Mouse (Mus musculus): ENCODE results near the gene Zbtb37. TPM values are rescaled to one million over a fixed set of nuclear protein-coding genes. Genes with fewer than 3 reads are reported as not detected.

The Zbtb37 gene
- polyA plus RNA-seq, 1 experiment = 3.9 TPM

DNA sequence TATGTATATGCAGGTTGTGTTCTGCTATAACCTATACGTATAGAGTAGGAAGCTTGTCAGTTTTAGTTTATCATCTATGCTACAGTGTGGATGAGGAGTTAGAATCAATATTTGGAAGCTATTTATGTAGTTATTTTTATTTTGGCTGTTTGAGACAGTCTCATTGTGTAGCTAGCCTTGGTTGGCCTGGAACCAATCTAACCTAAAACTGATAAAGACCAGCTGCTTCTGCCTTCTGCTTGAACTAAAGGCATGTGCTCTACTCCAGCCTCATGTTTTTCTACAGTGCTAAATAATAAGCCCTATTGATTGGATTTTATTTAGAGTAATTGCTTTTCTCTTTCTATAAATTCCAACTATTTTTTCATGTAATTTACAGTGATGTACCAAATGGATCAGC lies 67.4 kb downstream of the Zbtb37 start:
- no peak for DNase-seq
- Histone ChIP-seq H3K27ac (ENCODE audit: control insufficient read depth, insufficient read depth, low read length) (no peak overlapping the region), H3K4me1 (replicated peaks; ENCODE audit: control insufficient read depth, insufficient read depth, low read length) (no peaks in the 10 kb centered on the region), H3K36me3 (ENCODE audit: control insufficient read depth, insufficient read depth, low read length) (peaks cover 84% of the 10 kb centered on the region), H3K27me3 (ENCODE audit: control insufficient read depth, insufficient read depth, low read length) (no peaks in the 10 kb centered on the region), H3K4me3 (ENCODE audit: control insufficient read depth, insufficient read depth, low read length) (no peak overlapping the region)
- 91% methylated on average over 1 of the region's 1 CpGs for WGBS
- no peak for TF ChIP-seq CTCF (IDR thresholded peaks at IDR 0.05; ENCODE audit: borderline replicate concordance, control insufficient read depth, extremely low read depth, insufficient read depth, low read length, poor library complexity)
- no peak for TF ChIP-seq POLR2A (IDR thresholded peaks at IDR 0.05; ENCODE audit: control insufficient read depth, extremely low read depth, insufficient read depth, low read length, poor library complexity)

DNA sequence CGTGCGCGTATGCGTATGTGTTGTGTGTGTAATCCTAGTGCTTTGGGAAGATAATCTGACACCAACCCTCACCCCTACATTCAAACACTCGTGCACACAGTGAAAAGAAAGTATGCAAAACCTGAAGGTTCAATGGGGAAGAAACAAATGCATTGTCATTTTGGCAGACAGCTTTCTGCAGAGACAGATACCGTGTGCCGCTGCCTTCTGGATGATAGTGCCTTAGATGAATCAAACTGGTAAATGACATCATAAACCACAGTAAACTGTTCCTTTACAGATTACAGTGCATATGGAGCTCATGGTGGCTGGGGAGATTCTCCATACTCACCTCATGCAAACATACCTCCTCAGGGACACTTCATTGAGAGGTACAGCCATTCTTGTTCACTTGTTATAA lies 71.5 kb downstream of the Zbtb37 start:
- Histone ChIP-seq H3K27ac (ENCODE audit: control insufficient read depth, insufficient read depth, low read length) (no peak overlapping the region), H3K36me3 (ENCODE audit: control insufficient read depth, insufficient read depth, low read length) (peaks cover 87% of the 10 kb centered on the region), H3K27me3 (ENCODE audit: control insufficient read depth, insufficient read depth, low read length) (no peaks in the 10 kb centered on the region), H3K4me3 (ENCODE audit: control insufficient read depth, insufficient read depth, low read length) (no peak overlapping the region), H3K4me1 (replicated peaks; ENCODE audit: control insufficient read depth, insufficient read depth, low read length) (no peaks in the 10 kb centered on the region)
- no peak for DNase-seq
- WGBS = 96% methylated on average over 7 of the region's 7 CpGs
- no peak for TF ChIP-seq CTCF (IDR thresholded peaks at IDR 0.05; ENCODE audit: borderline replicate concordance, control insufficient read depth, extremely low read depth, insufficient read depth, low read length, poor library complexity)
- no peak for TF ChIP-seq POLR2A (IDR thresholded peaks at IDR 0.05; ENCODE audit: control insufficient read depth, extremely low read depth, insufficient read depth, low read length, poor library complexity)

Other genes starting within 250 kb of the Zbtb37 start
- gene Rabgap1l, start 241.6 kb downstream of the Zbtb37 start, polyA plus RNA-seq (2012; rRNA removed) = 53.3 and 56.5 TPM in 2 replicates
- 36.6 and 41.2 TPM in 2 replicates for gene Rc3h1, start 128.4 kb downstream of the Zbtb37 start, polyA plus RNA-seq (2012; rRNA removed)
- 3.5 and 11.1 TPM in 2 replicates for gene Serpinc1, start 56.3 kb downstream of the Zbtb37 start, polyA plus RNA-seq (2012; rRNA removed)
- gene Dars2, start 35.8 kb upstream of the Zbtb37 start, polyA plus RNA-seq (2012; rRNA removed) = 11.1 and 13.6 TPM in 2 replicates
- gene Cenpl, start 35.9 kb upstream of the Zbtb37 start, polyA plus RNA-seq (2012; rRNA removed) = 9.5 and 10.2 TPM in 2 replicates
- 19.1 and 19.3 TPM in 2 replicates for gene Klhl20, start 96.7 kb upstream of the Zbtb37 start, polyA plus RNA-seq (2012; rRNA removed)
- 0.04 and 0.05 TPM in 2 replicates for gene Ankrd45, start 107.8 kb upstream of the Zbtb37 start, polyA plus RNA-seq (2012; rRNA removed)
- not detected in 2 replicates for gene Tex50, start 124.5 kb upstream of the Zbtb37 start, polyA plus RNA-seq (2012; rRNA removed)
- gene Prdx6, start 216.4 kb upstream of the Zbtb37 start, polyA plus RNA-seq (2012; rRNA removed) = 63.8 and 80.0 TPM in 2 replicates